Mouse (Mus musculus) hindbrain, postnatal 0 days (tissue): ENCODE measurements around the gene Ceacam2. TPM values are rescaled to one million over a fixed set of nuclear protein-coding genes. Genes with fewer than 3 reads are reported as not detected.
"Not testable (repeated sequence)": the region's sequence is repeated elsewhere in the genome, so short reads cannot be mapped to it uniquely, and the experiment has no call there.

Experiments
- ATAC-seq: fragments of 200-750 bp; cut with Nextera tagmentation; 2 replicates; pipeline ENCODE4 v1.8.0; 2017; ENCODE audit warnings: mild to moderate bottlenecking, moderate TSS enrichment, moderate library complexity
- DNase-seq: peaks from one replicate; pipeline ENCODE4 v3.0.0-alpha.2; 2015; ENCODE audit warnings: low spot score
- H3K27ac ChIP-seq: fragments of 300-500 bp; sonication (generic); 2 replicates; pipeline ENCODE4 v1.5.1; 2014; ENCODE audit warnings: mild to moderate bottlenecking
- H3K27me3 ChIP-seq: fragments of 300-500 bp; sonication (generic); 2 replicates; pipeline ENCODE4 v1.6.1; 2014; ENCODE audit warnings: low read length, mixed read lengths; ENCODE audit not compliant: insufficient read depth
- H3K36me3 ChIP-seq: fragments of 300-500 bp; sonication (generic); 2 replicates; pipeline ENCODE4 v1.6.1; 2014; ENCODE audit warnings: low read length, mixed read lengths; ENCODE audit not compliant: insufficient read depth
- H3K4me1 ChIP-seq: fragments of 300-500 bp; sonication (generic); 2 replicates; pipeline ENCODE4 v1.6.1; 2014; ENCODE audit warnings: antibody characterized with exemption, low read length, mixed read lengths; ENCODE audit not compliant: insufficient read depth
- H3K4me2 ChIP-seq: fragments of 300-500 bp; sonication (generic); 2 replicates; pipeline ENCODE4 v1.6.1; 2014; ENCODE audit warnings: low read depth, mild to moderate bottlenecking, low read length, moderate library complexity, mixed read lengths
- H3K4me3 ChIP-seq: fragments of 300-500 bp; sonication (generic); 2 replicates; pipeline ENCODE4 v1.5.1; 2014; ENCODE audit warnings: low read length
- H3K9ac ChIP-seq: fragments of 300-500 bp; sonication (generic); replicated peaks from 2 replicates; pipeline ENCODE4 v1.6.1; 2014; ENCODE audit warnings: mild to moderate bottlenecking, low read length, moderate library complexity, mixed read lengths
- H3K9me3 ChIP-seq: fragments of 300-500 bp; sonication (generic); 2 replicates; pipeline ENCODE4 v1.6.1; 2016; ENCODE audit warnings: low read length, mixed read lengths
- CTCF ChIP-seq: IDR thresholded peaks from 2 replicates; pipeline ENCODE4 v1.5.1; 2016; ENCODE audit warnings: antibody characterized with exemption, control low read depth, low read depth
- WGBS: fragments of 180-500 bp; shearing (Covaris S2); extraction: QIAGEN DNeasy Blood & Tissue Kit; methylation state at CpG from one replicate; pipeline ENCODE4 v1.1.7; 2014; 5-methylcytosine and 5-hydroxymethylcytosine counted together
- polyA plus RNA-seq: library from polyadenylated mRNA; unstranded; fragments of >200 nt; fragmentation: Nextera tagmentation; extraction: Ambion mirVana; gene quantifications from 2 replicates; pipeline ENCODE4 v1.2.1, GENCODE M21; 2015
- total RNA-seq: library from RNA; depleted of rRNA; stranded (reverse); fragments of >200 nt; gene quantifications from 2 replicates; pipeline ENCODE4 v1.2.3, GENCODE M21; 2014; rRNA removed

The Ceacam2 gene
- total RNA-seq (not detected in 2 replicates), polyA plus RNA-seq (not detected in 2 replicates)

- not testable (repeated sequence) for H3K4me1 ChIP-seq, H3K27me3 ChIP-seq
- 68% methylated on average over 3 of the region's 3 CpGs for WGBS
Measured at GRCm38 (mm10) chr7:25539376-25539907, at the start of gene Ceacam2. Gene Ceacam2 (minus strand): TSS chr7:25539857.

GRCm38 (mm10) chr7:25585351-25586204 is 45.9 kb upstream of the Ceacam2 start:
- H3K4me2 ChIP-seq, result no peak overlapping the region
- H3K27ac ChIP-seq, result no peak overlapping the region
- ATAC-seq (no peak), DNase-seq (no peak)
- no peak overlapping the region for H3K4me3 ChIP-seq
- H3K27me3 ChIP-seq, result no peaks in the 10 kb centered on the region
- H3K4me1 ChIP-seq, result no peaks in the 10 kb centered on the region
- no peak for TF ChIP-seq CTCF
- no peak overlapping the region for H3K9ac ChIP-seq
- H3K9me3 ChIP-seq, result no peaks in the 10 kb centered on the region
- 79% methylated on average over 9 of the region's 9 CpGs for WGBS
- no peaks in the 10 kb centered on the region for H3K36me3 ChIP-seq

More at GRCm38 (mm10) chr7:25539376-25539907, at the start of gene Ceacam2:
- not testable (repeated sequence) for ATAC-seq, H3K4me3 ChIP-seq, H3K36me3 ChIP-seq, DNase-seq, H3K27ac ChIP-seq, H3K9ac ChIP-seq, H3K9me3 ChIP-seq, H3K4me2 ChIP-seq

- H3K9me3 ChIP-seq, result no peaks in the 10 kb centered on the region
- DNase-seq (no peak), ATAC-seq (no peak)
- no peak overlapping the region for H3K9ac ChIP-seq
- no peak for TF ChIP-seq CTCF
- 83% methylated on average over 5 of the region's 5 CpGs for WGBS
- H3K4me2 ChIP-seq, result no peak overlapping the region
- no peaks in the 10 kb centered on the region for H3K36me3 ChIP-seq
- no peaks in the 10 kb centered on the region for H3K27me3 ChIP-seq
- H3K4me1 ChIP-seq, result no peaks in the 10 kb centered on the region
- no peak overlapping the region for H3K4me3 ChIP-seq
- no peak overlapping the region for H3K27ac ChIP-seq
Measured at GRCm38 (mm10) chr7:25584651-25585050, 45.0 kb upstream of the Ceacam2 start.

- no peak overlapping the region for H3K4me2 ChIP-seq
- DNase-seq (no peak), ATAC-seq (no peak)
- no peak overlapping the region for H3K27ac ChIP-seq
- WGBS, result 92% methylated on average over 15 of the region's 15 CpGs
- no peaks in the 10 kb centered on the region for H3K36me3 ChIP-seq
- H3K4me1 ChIP-seq, result no peaks in the 10 kb centered on the region
- no peak for TF ChIP-seq CTCF
- no peaks in the 10 kb centered on the region for H3K9me3 ChIP-seq
- H3K4me3 ChIP-seq, result no peak overlapping the region
- no peaks in the 10 kb centered on the region for H3K27me3 ChIP-seq
- no peak overlapping the region for H3K9ac ChIP-seq
Measured at GRCm38 (mm10) chr7:25582301-25582810, 42.7 kb upstream of the Ceacam2 start.

- Histone ChIP-seq H3K36me3 (no peaks in the 10 kb centered on the region), H3K4me3 (no peak overlapping the region), H3K9me3 (no peaks in the 10 kb centered on the region), H3K4me2 (no peak overlapping the region), H3K27ac (no peak overlapping the region), H3K27me3 (no peaks in the 10 kb centered on the region), H3K4me1 (no peaks in the 10 kb centered on the region), H3K9ac (no peak overlapping the region)
- WGBS, result 86% methylated on average over 10 of the region's 10 CpGs
- no peak for TF ChIP-seq CTCF
- no peak for ATAC-seq
- DNase-seq, result no peak
Measured at GRCm38 (mm10) chr7:25579441-25579840, 39.8 kb upstream of the Ceacam2 start.

GRCm38 (mm10) chr7:25576793-25577437 is 37.3 kb upstream of the Ceacam2 start:
- ATAC-seq, H3K27me3 ChIP-seq, H3K9me3 ChIP-seq, H3K36me3 ChIP-seq, DNase-seq, H3K4me1 ChIP-seq, H3K9ac ChIP-seq, H3K27ac ChIP-seq, H3K4me3 ChIP-seq, H3K4me2 ChIP-seq: not testable (repeated sequence)
- 74% methylated on average over 12 of the region's 14 CpGs for WGBS

- not testable (repeated sequence) for H3K27me3 ChIP-seq, H3K36me3 ChIP-seq, H3K9ac ChIP-seq, ATAC-seq, H3K4me1 ChIP-seq, H3K27ac ChIP-seq, DNase-seq, H3K9me3 ChIP-seq, H3K4me2 ChIP-seq, H3K4me3 ChIP-seq
- 52% methylated on average over 6 of the region's 6 CpGs for WGBS
Measured at GRCm38 (mm10) chr7:25576308-25576707, 36.7 kb upstream of the Ceacam2 start.
